Mouse (Mus musculus): ENCODE measurements around the gene Pdzd9. TPM values are rescaled to one million over a fixed set of nuclear protein-coding genes. Genes with fewer than 3 reads are reported as not detected.
A peak's percentile ranks its signal among the peaks of the same experiment; 100 is the strongest.

The Pdzd9 gene
- polyA plus RNA-seq, 1 experiment from 2014 or later: 0.44 TPM

- Histone ChIP-seq H3K9me3 (ENCODE audit: control insufficient read depth, low read length) (no peaks in the 10 kb centered on the region), H3K36me3 (ENCODE audit: control insufficient read depth, insufficient read depth, low read length) (no peaks in the 10 kb centered on the region), H3K4me3 (ENCODE audit: low read depth, low read length) (peak within 1 kb of the TSS; percentile 88), H3K27ac (ENCODE audit: low read depth, low read length) (peak within 1 kb of the TSS; percentile 68; the same call in 1 of the 2 replicates), H3K4me2 (ENCODE audit: low read depth) (peak within 1 kb of the TSS; percentile 67), H3K9ac (ENCODE audit: low read length) (peak within 1 kb of the TSS; percentile 92), H3K4me1 (ENCODE audit: control insufficient read depth, insufficient read depth, low read length) (peaks cover 13% of the 10 kb centered on the region), H3K27me3 (ENCODE audit: control insufficient read depth, insufficient read depth, low read length) (no peaks in the 10 kb centered on the region)
- ATAC-seq (ENCODE audit: insufficient read depth, low FRiP score, low TSS enrichment) (peak; percentile 98), DNase-seq (ENCODE audit: low spot score) (peak; percentile 87)
- WGBS: under 1% methylated on average over 44 of the region's 44 CpGs
Observed at GRCm38 (mm10) chr7:120677001-120677643, 7.0 kb upstream of the Pdzd9 start, which contains the start of gene Mosmo. TSS of gene Mosmo (plus strand) at chr7:120677618.

GRCm38 (mm10) chr7:120671271-120671670 is 1.1 kb upstream of the Pdzd9 start:
- H3K27me3 ChIP-seq (ENCODE audit: control insufficient read depth, insufficient read depth, low read length): no peaks in the 10 kb centered on the region
- no peaks in the 10 kb centered on the region for H3K9me3 ChIP-seq (ENCODE audit: control insufficient read depth, low read length)
- DNase-seq (ENCODE audit: low spot score): no peak
- no peak overlapping the region for H3K4me3 ChIP-seq (ENCODE audit: low read depth, low read length)
- H3K4me2 ChIP-seq (ENCODE audit: low read depth): no peak overlapping the region
- no peak for ATAC-seq (ENCODE audit: insufficient read depth, low FRiP score, low TSS enrichment)
- 71% methylated on average over 2 of the region's 2 CpGs for WGBS
- no peaks in the 10 kb centered on the region for H3K36me3 ChIP-seq (ENCODE audit: control insufficient read depth, insufficient read depth, low read length)
- no peak overlapping the region for H3K9ac ChIP-seq (ENCODE audit: low read length)
- H3K4me1 ChIP-seq (ENCODE audit: control insufficient read depth, insufficient read depth, low read length): no peaks in the 10 kb centered on the region
- H3K27ac ChIP-seq (ENCODE audit: low read depth, low read length): no peak overlapping the region

DNA sequence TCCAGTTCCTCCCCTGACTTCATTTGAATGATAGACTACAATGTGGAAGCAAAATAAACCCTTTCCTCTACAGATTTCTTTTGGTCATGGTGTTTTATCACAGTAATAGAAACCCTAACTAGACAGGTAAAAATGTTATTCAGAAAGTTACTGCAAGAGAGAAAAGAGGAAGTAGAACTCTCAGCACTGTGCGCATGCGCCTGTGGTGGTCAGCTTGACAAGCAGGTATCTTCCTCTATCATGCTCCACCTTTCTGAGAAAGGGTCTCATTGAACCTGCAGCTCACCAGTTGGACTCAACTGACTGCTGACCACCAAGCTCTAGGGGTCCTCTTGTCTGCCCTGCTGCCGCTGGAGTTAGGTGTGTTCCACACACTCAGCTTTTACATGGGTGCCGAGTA is 8.1 kb downstream of the Pdzd9 start:
- 93% methylated on average over 4 of the region's 4 CpGs for WGBS

DNA sequence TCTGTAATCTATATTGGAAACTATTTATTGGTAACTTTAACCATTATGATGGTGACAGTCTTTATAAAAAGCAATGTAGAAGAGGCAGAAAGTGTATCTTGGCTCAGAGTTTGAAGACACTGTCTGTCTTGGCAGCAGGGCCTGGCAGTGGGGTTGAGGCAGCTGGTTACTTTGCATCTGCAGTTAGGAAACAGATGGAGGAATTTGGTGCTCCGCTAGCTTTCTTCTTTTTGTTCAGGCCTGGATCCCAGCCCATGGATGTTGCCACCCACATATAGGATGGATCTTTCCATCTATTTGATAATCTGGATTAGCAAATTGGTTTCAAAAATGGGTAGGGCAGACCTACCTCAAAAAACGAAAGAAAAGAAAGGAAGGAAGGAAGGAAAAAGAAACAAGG is 22.3 kb downstream of the Pdzd9 start:
- Histone ChIP-seq H3K9me3 (ENCODE audit: control insufficient read depth, low read length) (no peaks in the 10 kb centered on the region), H3K4me3 (ENCODE audit: low read depth, low read length) (no peak overlapping the region), H3K36me3 (ENCODE audit: control insufficient read depth, insufficient read depth, low read length) (peaks cover 17% of the 10 kb centered on the region), H3K9ac (ENCODE audit: low read length) (no peak overlapping the region), H3K4me2 (ENCODE audit: low read depth) (no peak overlapping the region), H3K4me1 (ENCODE audit: control insufficient read depth, insufficient read depth, low read length) (no peaks in the 10 kb centered on the region), H3K27me3 (ENCODE audit: control insufficient read depth, insufficient read depth, low read length) (no peaks in the 10 kb centered on the region), H3K27ac (ENCODE audit: low read depth, low read length) (no peak overlapping the region)
- DNase-seq (ENCODE audit: low spot score): no peak
- ATAC-seq (ENCODE audit: insufficient read depth, low FRiP score, low TSS enrichment): no peak
- 85% methylated on average over 2 of the region's 2 CpGs for WGBS

More for the DNA sequence above, 8.1 kb downstream of the Pdzd9 start:
- DNase-seq (ENCODE audit: low spot score): no peak
- Histone ChIP-seq H3K9ac (ENCODE audit: low read length) (no peak overlapping the region), H3K36me3 (ENCODE audit: control insufficient read depth, insufficient read depth, low read length) (0 out of 2 replicates have a peak, but pooled peaks cover 2% of the 10 kb centered on the region), H3K4me3 (ENCODE audit: low read depth, low read length) (no peak overlapping the region), H3K9me3 (ENCODE audit: control insufficient read depth, low read length) (no peaks in the 10 kb centered on the region), H3K4me1 (ENCODE audit: control insufficient read depth, insufficient read depth, low read length) (no peaks in the 10 kb centered on the region), H3K27me3 (ENCODE audit: control insufficient read depth, insufficient read depth, low read length) (no peaks in the 10 kb centered on the region), H3K27ac (ENCODE audit: low read depth, low read length) (no peak overlapping the region), H3K4me2 (ENCODE audit: low read depth) (no peak overlapping the region)
- no peak for ATAC-seq (ENCODE audit: insufficient read depth, low FRiP score, low TSS enrichment)

DNA sequence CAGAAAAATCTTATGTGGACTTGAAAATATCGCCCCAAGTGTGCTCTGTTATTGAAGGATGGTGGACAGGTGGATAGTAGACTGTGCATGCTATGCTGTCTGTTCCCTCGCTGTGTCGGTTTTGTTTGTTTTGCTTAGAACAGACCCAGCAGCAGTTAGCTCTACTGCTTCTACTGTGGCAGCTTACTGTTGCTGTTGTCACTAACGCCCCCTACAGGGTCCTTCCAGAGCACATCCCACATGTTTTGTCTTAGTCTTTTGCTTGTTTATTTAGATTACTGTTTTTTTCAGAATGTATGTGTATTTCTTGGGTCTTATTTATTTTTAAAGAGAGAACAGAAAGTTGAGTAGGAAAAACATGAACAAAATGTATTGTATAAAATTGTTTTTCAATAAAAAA is 26.9 kb downstream of the Pdzd9 start:
- H3K9me3 ChIP-seq (ENCODE audit: control insufficient read depth, low read length): no peaks in the 10 kb centered on the region
- no peak for DNase-seq (ENCODE audit: low spot score)
- 71% methylated on average over 4 of the region's 4 CpGs for WGBS

DNA sequence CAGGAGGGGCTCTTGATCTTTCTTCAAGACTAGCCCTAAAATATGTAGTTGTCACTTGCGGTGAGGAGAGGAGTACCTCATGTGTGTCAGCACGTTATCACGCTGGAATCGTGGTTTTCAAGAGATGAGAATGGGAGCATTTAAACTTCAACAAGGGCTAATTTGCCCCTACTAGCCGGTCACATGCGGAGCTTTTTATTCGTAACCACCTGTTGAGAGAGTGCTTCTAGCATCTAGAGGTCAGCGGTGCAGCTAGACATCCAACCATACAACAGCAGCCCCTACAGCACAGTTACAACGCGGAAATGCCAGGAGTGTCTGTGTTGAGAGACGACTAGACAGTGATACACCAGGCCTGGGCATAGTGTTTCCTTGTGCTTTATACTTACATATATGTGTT is 34.3 kb downstream of the Pdzd9 start:
- WGBS: 3% methylated on average over 11 of the region's 11 CpGs
- no peaks in the 10 kb centered on the region for H3K36me3 ChIP-seq (ENCODE audit: control insufficient read depth, insufficient read depth, low read length)
- no peaks in the 10 kb centered on the region for H3K9me3 ChIP-seq (ENCODE audit: control insufficient read depth, low read length)
- DNase-seq (ENCODE audit: low spot score): peak; percentile 12
- ATAC-seq (ENCODE audit: insufficient read depth, low FRiP score, low TSS enrichment): no peak
- peaks cover 10% of the 10 kb centered on the region for H3K4me1 ChIP-seq (ENCODE audit: control insufficient read depth, insufficient read depth, low read length)
- peak overlapping the region; percentile 90 for H3K4me2 ChIP-seq (ENCODE audit: low read depth)
- H3K27me3 ChIP-seq (ENCODE audit: control insufficient read depth, insufficient read depth, low read length): no peaks in the 10 kb centered on the region
- peak overlapping the region; percentile 93 for H3K9ac ChIP-seq (ENCODE audit: low read length)
- no peak overlapping the region for H3K27ac ChIP-seq (ENCODE audit: low read depth, low read length)
- peak overlapping the region; percentile 92 for H3K4me3 ChIP-seq (ENCODE audit: low read depth, low read length)

More for the DNA sequence above, 26.9 kb downstream of the Pdzd9 start:
- Histone ChIP-seq H3K36me3 (ENCODE audit: control insufficient read depth, insufficient read depth, low read length) (peaks cover 8% of the 10 kb centered on the region), H3K9ac (ENCODE audit: low read length) (no peak overlapping the region), H3K27ac (ENCODE audit: low read depth, low read length) (no peak overlapping the region), H3K27me3 (ENCODE audit: control insufficient read depth, insufficient read depth, low read length) (no peaks in the 10 kb centered on the region), H3K4me2 (ENCODE audit: low read depth) (no peak overlapping the region), H3K4me1 (ENCODE audit: control insufficient read depth, insufficient read depth, low read length) (no peaks in the 10 kb centered on the region), H3K4me3 (ENCODE audit: low read depth, low read length) (no peak overlapping the region)
- ATAC-seq (ENCODE audit: insufficient read depth, low FRiP score, low TSS enrichment): no peak

GRCm38 (mm10) chr7:120635362-120635781 is 34.8 kb downstream of the Pdzd9 start:
- WGBS: under 1% methylated on average over 30 of the region's 32 CpGs
- Histone ChIP-seq H3K36me3 (ENCODE audit: control insufficient read depth, insufficient read depth, low read length) (no peaks in the 10 kb centered on the region), H3K4me1 (ENCODE audit: control insufficient read depth, insufficient read depth, low read length) (peaks cover 10% of the 10 kb centered on the region), H3K9me3 (ENCODE audit: control insufficient read depth, low read length) (no peaks in the 10 kb centered on the region), H3K9ac (ENCODE audit: low read length) (peak overlapping the region; percentile 93), H3K27ac (ENCODE audit: low read depth, low read length) (peak overlapping the region; percentile 87), H3K4me3 (ENCODE audit: low read depth, low read length) (peak overlapping the region; percentile 92), H3K27me3 (ENCODE audit: control insufficient read depth, insufficient read depth, low read length) (no peaks in the 10 kb centered on the region), H3K4me2 (ENCODE audit: low read depth) (peak overlapping the region; percentile 90)
- no peak; the same call in 1 of the 2 replicates for ATAC-seq (ENCODE audit: insufficient read depth, low FRiP score, low TSS enrichment)
- no peak for DNase-seq (ENCODE audit: low spot score)

GRCm38 (mm10) chr7:120634711-120635361 is 35.3 kb downstream of the Pdzd9 start, which contains the start of gene Uqcrc2:
TSS of gene Uqcrc2 (plus strand) at chr7:120635176.
- peak; percentile 99 for ATAC-seq (ENCODE audit: insufficient read depth, low FRiP score, low TSS enrichment)

More at GRCm38 (mm10) chr7:120634711-120635361, 35.3 kb downstream of the Pdzd9 start, which contains the start of gene Uqcrc2:
- H3K27ac ChIP-seq (ENCODE audit: low read depth, low read length): peak within 1 kb of the TSS; percentile 87
- H3K36me3 ChIP-seq (ENCODE audit: control insufficient read depth, insufficient read depth, low read length): no peaks in the 10 kb centered on the region
- peak within 1 kb of the TSS; percentile 93 for H3K9ac ChIP-seq (ENCODE audit: low read length)
- DNase-seq (ENCODE audit: low spot score): peak; percentile 93
- under 1% methylated on average over 45 of the region's 45 CpGs for WGBS
- peak within 1 kb of the TSS; percentile 90 for H3K4me2 ChIP-seq (ENCODE audit: low read depth)
- H3K27me3 ChIP-seq (ENCODE audit: control insufficient read depth, insufficient read depth, low read length): no peaks in the 10 kb centered on the region
- H3K4me1 ChIP-seq (ENCODE audit: control insufficient read depth, insufficient read depth, low read length): peaks cover 10% of the 10 kb centered on the region
- no peaks in the 10 kb centered on the region for H3K9me3 ChIP-seq (ENCODE audit: control insufficient read depth, low read length)
- H3K4me3 ChIP-seq (ENCODE audit: low read depth, low read length): peak within 1 kb of the TSS; percentile 92

Data from neural tube, embryonic 11.5 days (tissue).